Mouse (Mus musculus): ENCODE results near the gene Sypl. TPM values are rescaled to one million over a fixed set of nuclear protein-coding genes. Genes with fewer than 3 reads are reported as not detected.

The Sypl gene
- total and polyA plus RNA-seq, 3 experiments = 13.3 to 110 (median 52.8) TPM

DNA sequence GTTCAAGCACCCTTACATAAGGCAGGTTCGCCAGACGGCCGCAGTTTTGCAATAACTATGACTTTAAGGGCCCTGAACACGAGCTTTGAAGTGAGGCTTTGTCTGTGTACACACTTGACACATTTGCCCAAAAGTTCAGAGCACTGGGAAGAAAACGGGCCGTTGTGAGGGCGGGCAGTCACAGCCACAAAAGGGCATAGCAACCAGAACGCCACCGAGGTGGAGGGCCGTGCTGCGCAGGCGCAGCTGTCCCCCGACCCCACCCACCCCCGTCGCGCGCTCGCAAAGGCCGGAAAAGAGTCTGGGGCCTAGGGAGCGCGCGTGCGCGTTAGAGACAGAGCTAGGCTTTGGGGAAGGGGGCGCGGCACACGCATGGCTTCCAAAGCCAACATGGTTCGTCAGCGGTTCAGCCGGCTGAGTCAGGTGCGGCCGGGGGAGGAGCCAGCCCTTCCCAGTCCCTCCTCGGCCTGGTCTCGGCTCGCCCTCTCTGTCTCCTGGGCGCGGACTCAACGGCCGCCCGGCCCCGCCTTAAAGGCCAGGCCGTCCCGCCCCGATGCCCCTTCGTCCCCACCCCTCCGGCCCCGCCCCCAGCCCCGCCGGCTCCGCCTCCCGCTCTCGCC, at the start of gene Sypl (continued):
- TF ChIP-seq E2F4 (IDR thresholded peaks at IDR 0.05; ENCODE audit: borderline replicate concordance, low read depth, low read length) = no peak
- TF ChIP-seq HCFC1 (IDR thresholded peaks at IDR 0.05; ENCODE audit: low read depth, low read length) = peak; percentile 57; the same call in 1 of the 2 replicates
- TF ChIP-seq GABPA (IDR thresholded peaks at IDR 0.05; ENCODE audit: low read depth, low read length) = no peak

- no peak overlapping the region for H3K9ac ChIP-seq (ENCODE audit: control insufficient read depth, low read depth, low read length, poor library complexity, severe bottlenecking)
- no peaks in the 10 kb centered on the region; a peak in 1 of 4 replicates for H3K4me1 ChIP-seq (ENCODE audit: control insufficient read depth in 1 of 2, insufficient read depth in 2 of 2, low read length in 2 of 2)
- no peak overlapping the region for H3K4me3 ChIP-seq (ENCODE audit: control insufficient read depth in 1 of 2, insufficient read depth in 1 of 2, low read depth in 2 of 2, low read length in 2 of 2)
- TF ChIP-seq GABPA (IDR thresholded peaks at IDR 0.05; ENCODE audit: low read depth, low read length) = no peak
- no peak for TF ChIP-seq GATA1 (IDR thresholded peaks at IDR 0.05; ENCODE audit: low read depth, low read length)
- TF ChIP-seq MAZ (IDR thresholded peaks at IDR 0.05; ENCODE audit: low read depth, low read length) = no peak
- no peak for TF ChIP-seq RAD21 (IDR thresholded peaks at IDR 0.05; ENCODE audit: low read depth, low read length)
- TF ChIP-seq CTCF (IDR thresholded peaks at IDR 0.05 in 2 of 3, conservative IDR thresholded peaks at IDR 0.05 in 1 of 3; ENCODE audit: control insufficient read depth in 1 of 3, insufficient read depth in 1 of 3, low read depth in 2 of 3, low read length in 3 of 3, poor library complexity in 1 of 3, severe bottlenecking in 1 of 3) = no peak
- no peak for TF ChIP-seq TBP (IDR thresholded peaks at IDR 0.05; ENCODE audit: low read depth, low read length)
- no peak for TF ChIP-seq ZKSCAN1 (IDR thresholded peaks at IDR 0.05; ENCODE audit: low read depth, low read length)
- TF ChIP-seq ELF1 (IDR thresholded peaks at IDR 0.05; ENCODE audit: low read depth, low read length) = no peak
- no peak for TF ChIP-seq POLR2AphosphoS2 (IDR thresholded peaks at IDR 0.05; ENCODE audit: low read length)
- TF ChIP-seq CHD1 (IDR thresholded peaks at IDR 0.05; ENCODE audit: low read depth, low read length) = no peak
- TF ChIP-seq UBTF (IDR thresholded peaks at IDR 0.05; ENCODE audit: borderline replicate concordance, insufficient read depth, low read depth, low read length) = no peak
- no peaks in the 10 kb centered on the region for H3K79me2 ChIP-seq (ENCODE audit: control insufficient read depth, insufficient read depth, low read length, poor library complexity)
- H3K27me3 ChIP-seq (ENCODE audit: control insufficient read depth in 1 of 2, insufficient read depth in 2 of 2, low read length in 2 of 2) = peaks cover 0 to 5% of the 10 kb centered on the region in 2 experiments; a peak in 3 of 4 replicates
- no peaks in the 10 kb centered on the region for H3K36me3 ChIP-seq (ENCODE audit: control insufficient read depth in 1 of 2, insufficient read depth in 2 of 2, low read length in 2 of 2)
- DNase-seq (ENCODE audit: low read depth, low spot score) = peak; percentile 8
- H3K27ac ChIP-seq (ENCODE audit: control insufficient read depth, low read depth, low read length) = no peak overlapping the region
- H3K9me3 ChIP-seq (replicated peaks; ENCODE audit: insufficient read depth, low read length) = no peaks in the 10 kb centered on the region
These were observed 44.0 kb upstream of the Sypl start for GRCm38 (mm10) chr12:32909686-32910085.

- H3K79me2 ChIP-seq (ENCODE audit: control insufficient read depth, insufficient read depth, low read length, poor library complexity) = no peaks in the 10 kb centered on the region
- no peaks in the 10 kb centered on the region for H3K36me3 ChIP-seq (ENCODE audit: control insufficient read depth in 1 of 2, insufficient read depth in 2 of 2, low read length in 2 of 2)
- H3K4me3 ChIP-seq (ENCODE audit: control insufficient read depth in 1 of 2, insufficient read depth in 1 of 2, low read depth in 2 of 2, low read length in 2 of 2) = no peak overlapping the region
- no peaks in the 10 kb centered on the region for H3K9me3 ChIP-seq (replicated peaks; ENCODE audit: insufficient read depth, low read length)
- peaks cover 0 to 5% of the 10 kb centered on the region in 2 experiments for H3K27me3 ChIP-seq (ENCODE audit: control insufficient read depth in 1 of 2, insufficient read depth in 2 of 2, low read length in 2 of 2)
- peak; percentile 63 to 90 (median 68) for TF ChIP-seq CTCF (IDR thresholded peaks at IDR 0.05 in 2 of 3, conservative IDR thresholded peaks at IDR 0.05 in 1 of 3; ENCODE audit: control insufficient read depth in 1 of 3, insufficient read depth in 1 of 3, low read depth in 2 of 3, low read length in 3 of 3, poor library complexity in 1 of 3, severe bottlenecking in 1 of 3)
- TF ChIP-seq KAT2A (conservative IDR thresholded peaks at IDR 0.05; ENCODE audit: low read depth, low read length) = no peak
- TF ChIP-seq RAD21 (IDR thresholded peaks at IDR 0.05; ENCODE audit: low read depth, low read length) = peak; percentile 86
- peak; percentile 74 for TF ChIP-seq SMC3 (IDR thresholded peaks at IDR 0.05; ENCODE audit: low read depth, low read length)
- TF ChIP-seq MXI1 (IDR thresholded peaks at IDR 0.05; ENCODE audit: low read depth, low read length) = no peak
- TF ChIP-seq ZC3H11A (IDR thresholded peaks at IDR 0.05; ENCODE audit: low read depth, low read length) = peak; percentile 40; the same call in 1 of the 2 replicates
- no peak for TF ChIP-seq BHLHE40 (IDR thresholded peaks at IDR 0.05; ENCODE audit: borderline replicate concordance, low read depth, low read length)
- H3K4me1 ChIP-seq (ENCODE audit: control insufficient read depth in 1 of 2, insufficient read depth in 2 of 2, low read length in 2 of 2) = no peaks in the 10 kb centered on the region; a peak in 1 of 4 replicates
- H3K9ac ChIP-seq (ENCODE audit: control insufficient read depth, low read depth, low read length, poor library complexity, severe bottlenecking) = no peak overlapping the region
- H3K27ac ChIP-seq (ENCODE audit: control insufficient read depth, low read depth, low read length) = no peak overlapping the region
- DNase-seq (ENCODE audit: low read depth, low spot score) = peak; percentile 82
These were observed 43.6 kb upstream of the Sypl start for GRCm38 (mm10) chr12:32910092-32910491.
